Mouse (Mus musculus) cerebellum, postnatal 10 days (tissue): ENCODE data around the gene Zfp72.

Experiments used
- DNase-seq, 2 experiments: peaks; one replicate each; pipeline ENCODE4 v3.0.0; 2021; ENCODE audit warnings: mixed read lengths in 2 of 2

Zfp72 gene

DNA sequence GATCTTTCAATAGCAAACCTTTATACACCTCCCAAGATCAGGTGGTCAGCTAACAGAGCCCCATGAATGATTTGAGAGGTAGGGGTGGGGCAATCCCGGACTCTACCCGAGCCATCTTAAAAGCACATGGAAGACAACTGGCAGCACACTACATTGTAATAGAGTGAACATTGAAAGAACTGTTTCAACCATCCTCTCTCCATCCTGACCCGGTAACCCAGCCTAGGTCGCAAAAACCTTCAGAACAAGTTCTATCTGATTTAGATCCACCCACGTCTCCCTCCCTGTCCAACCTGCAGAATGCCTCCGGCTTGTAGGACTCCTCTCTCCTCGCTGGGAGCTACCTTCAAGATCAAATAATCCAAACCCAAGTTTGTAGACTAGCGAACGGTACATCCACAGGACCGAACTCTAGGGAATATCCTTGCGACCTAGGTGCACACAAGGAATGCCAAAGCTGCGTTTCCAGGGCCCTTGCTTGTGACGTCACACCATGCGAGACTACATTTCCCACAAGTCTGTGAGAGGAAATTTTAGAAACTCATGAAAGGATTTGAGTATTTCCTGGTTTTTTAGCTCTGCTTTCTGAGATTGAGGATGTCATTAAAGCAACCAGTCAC is at the start of gene Zfp72:
Gene Zfp72, minus strand, starts transcription at position 466 of the 620 bp plus-strand sequence.
- DNase-seq, result peak; percentile 80 to 82

GRCm38 (mm10) chr13:74439895-74440294 is 49.3 kb upstream of the Zfp72 start:
- peak in 1 of 2 experiments; percentile 2 for DNase-seq

DNA sequence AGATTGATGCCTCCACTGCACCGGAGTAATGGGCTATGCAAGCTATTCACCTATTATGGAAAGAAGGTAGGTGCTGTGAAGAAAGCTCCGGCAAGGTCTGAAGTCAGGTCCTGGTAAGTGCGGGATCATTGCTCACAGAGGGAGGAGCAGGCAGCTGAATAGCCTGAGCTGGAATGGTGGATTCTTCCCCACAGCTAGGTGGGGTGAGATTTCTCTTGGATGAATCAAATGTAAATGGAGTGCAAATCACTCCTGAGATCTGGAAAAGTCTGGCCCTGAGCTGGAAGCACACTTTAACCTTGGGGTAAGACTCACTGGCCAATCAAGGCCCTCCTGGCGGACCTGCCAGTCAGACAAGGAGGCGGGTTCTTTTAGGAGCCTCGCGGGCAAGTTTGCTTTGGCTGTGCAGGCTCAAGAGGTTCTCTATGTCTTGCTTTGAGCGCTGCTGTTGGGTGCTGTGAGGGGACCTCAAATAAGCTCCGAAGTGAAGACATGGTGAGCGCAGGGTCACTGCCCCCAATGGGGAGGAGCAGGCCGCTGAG is 8.7 kb upstream of the Zfp72 start, which contains the start of gene Ftl1-ps1:
Gene Ftl1-ps1, plus strand, starts transcription at position 397 of the 542 bp plus-strand sequence.
- DNase-seq, result peak in 1 of 2 experiments; percentile 6

DNA sequence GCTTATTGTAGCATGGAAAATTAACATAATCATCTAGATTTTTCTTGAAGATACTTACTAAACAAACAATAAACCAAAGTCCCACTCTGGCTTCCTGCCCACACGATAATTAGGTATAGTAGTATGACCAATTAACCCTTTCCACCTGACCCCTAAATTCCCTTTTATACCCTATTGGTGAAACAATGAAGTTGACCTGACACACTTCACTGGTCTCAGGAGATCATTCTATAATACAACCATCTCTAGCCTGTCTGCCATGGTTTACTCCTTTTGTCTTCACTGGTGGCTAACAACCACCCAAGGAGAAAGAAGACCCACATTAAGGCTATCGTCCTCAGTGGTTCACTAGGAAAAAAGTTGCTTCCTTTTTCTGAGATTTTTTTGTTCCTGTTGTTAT is 520 bp upstream of the Zfp72 start:
- DNase-seq, result peak; percentile 17 to 26

- no peak for DNase-seq
Measured at GRCm38 (mm10) chr13:74389730-74390129, 906 bp downstream of the Zfp72 start.

GRCm38 (mm10) chr13:74382289-74382688 is 8.3 kb downstream of the Zfp72 start:
- no peak for DNase-seq

DNA sequence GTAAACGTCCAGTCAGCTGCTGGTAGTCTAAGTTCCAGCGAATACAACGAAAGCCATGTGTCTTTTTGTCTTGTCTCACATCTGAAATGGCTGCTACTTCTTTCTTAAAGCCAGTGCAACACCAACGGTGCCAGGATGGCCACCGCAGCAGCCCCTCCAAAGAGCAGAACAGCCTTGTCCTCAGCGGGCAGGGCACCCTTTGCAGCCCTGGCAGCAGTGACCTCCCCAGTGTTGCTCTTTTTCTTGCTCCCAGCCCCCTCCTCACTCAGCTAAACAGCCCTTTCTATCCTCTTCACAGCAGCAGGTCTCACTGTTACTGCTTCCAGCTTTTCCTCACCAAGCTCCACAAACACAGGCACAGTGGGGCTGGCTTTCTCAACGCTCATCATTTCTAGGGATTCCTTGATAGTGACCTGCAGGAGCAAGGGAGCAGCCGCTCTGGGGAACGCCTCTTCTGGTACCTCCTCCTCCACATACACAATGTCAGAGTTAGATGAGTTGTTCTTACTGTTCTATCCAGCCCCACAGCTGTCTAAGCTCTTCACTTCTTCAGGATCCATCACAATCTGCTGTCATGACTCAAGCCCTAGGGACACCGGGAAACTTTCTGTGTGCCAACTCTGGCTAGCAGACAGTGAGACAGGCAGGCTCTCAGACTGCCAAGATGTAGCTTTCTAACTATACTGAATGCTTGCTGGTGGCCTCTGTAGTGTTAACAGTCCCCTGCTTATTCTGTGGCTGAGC is 8.9 kb downstream of the Zfp72 start:
- DNase-seq, result peak; percentile 40 to 56

- peak; percentile 39 to 46 for DNase-seq
Measured at GRCm38 (mm10) chr13:74363859-74364235, 26.8 kb downstream of the Zfp72 start, which contains the start of gene Lrrc14b. Gene Lrrc14b, minus strand, starts transcription at chr13:74364005.

DNA sequence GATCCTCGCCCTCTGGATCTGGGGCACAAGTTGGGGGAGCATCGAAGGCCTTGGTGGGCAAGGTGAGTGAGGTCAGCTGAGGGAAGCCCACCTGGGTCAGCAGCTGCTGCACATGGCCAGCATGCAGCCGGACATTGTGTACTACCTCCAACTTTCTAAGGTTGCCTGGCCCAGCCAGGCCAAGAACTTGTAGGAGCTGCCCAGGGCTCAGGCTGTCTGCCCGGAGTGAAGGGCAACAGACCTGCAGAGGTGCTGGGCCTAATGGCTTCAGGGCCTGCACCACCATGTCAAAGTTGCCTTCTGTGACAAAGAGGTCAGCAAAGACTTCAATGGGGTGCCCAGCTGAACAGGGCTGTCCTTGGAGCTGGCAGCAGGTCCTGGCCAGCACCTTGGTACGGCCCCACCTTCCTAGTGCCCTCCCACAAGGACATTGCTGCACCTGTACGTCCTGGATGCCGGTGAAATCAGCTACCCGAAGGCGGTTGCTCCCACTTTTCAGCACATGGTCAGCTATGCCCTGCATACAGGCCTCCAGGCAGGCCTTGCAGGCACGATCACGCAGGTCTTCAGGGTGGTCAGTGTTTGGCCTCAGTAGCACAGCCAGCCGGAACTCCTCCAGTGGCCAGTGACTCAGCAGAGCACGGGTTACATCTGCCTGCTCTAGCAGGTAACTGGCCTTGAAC is 27.3 kb downstream of the Zfp72 start:
- peak in 1 of 2 experiments; percentile 10 for DNase-seq

GRCm38 (mm10) chr13:74362218-74362617 is 28.4 kb downstream of the Zfp72 start:
- no peak for DNase-seq

GRCm38 (mm10) chr13:74356491-74356890 is 34.1 kb downstream of the Zfp72 start:
- DNase-seq, result no peak

GRCm38 (mm10) chr13:74350435-74350906 is 40.2 kb downstream of the Zfp72 start:
- DNase-seq, result no peak

DNA sequence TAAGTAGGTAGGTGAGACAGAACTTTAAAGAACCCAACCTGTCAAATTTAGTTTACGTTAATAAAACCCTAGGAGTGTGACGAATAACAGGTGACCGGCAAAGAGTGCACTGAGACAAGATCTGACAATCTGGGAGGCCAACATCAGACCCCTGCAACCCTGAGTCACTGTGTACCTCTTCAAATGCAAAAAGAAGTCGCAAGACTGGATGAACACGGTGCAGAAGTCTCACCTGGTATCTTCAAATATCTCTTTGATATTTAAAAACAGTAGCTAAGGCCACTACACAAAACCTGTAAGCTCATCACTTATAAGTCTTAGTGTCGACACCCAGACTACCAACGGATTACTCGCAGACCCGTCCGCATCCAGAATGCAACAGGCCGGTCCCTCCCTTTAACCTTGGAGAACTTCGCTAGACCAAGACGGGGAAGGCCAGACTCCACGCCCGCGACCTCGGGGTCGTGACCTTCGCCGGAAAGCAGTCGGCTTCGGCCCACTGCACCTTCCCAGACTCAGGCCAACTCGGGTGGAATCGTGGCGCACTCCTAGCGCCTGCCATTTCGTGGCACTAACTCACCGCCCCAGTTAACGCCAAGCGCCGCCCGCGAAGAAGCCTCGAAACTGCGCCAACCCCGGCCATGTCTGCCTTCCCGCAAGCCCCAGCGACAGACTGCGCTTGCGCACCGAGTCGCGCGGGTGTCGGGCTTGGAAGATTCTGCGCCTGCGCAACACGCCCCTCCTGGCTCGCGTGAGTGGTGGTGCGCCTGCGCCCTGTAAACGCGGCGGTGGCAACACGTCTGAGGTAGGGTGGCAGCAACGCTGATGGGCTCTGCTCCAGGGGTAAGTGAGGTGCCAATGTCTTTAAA is 40.8 kb downstream of the Zfp72 start, which contains the start of the genes Sdha and Ccdc127:
Gene Sdha, minus strand, starts transcription at position 715 of the 869 bp plus-strand sequence.
Gene Ccdc127, plus strand, starts transcription at position 744 of the 869 bp plus-strand sequence.
- DNase-seq, result peak; percentile 98 to 99

- peak; percentile 54 to 65 for DNase-seq
Measured at GRCm38 (mm10) chr13:74341036-74341435, 49.6 kb downstream of the Zfp72 start.

- DNase-seq, result no peak
Measured at GRCm38 (mm10) chr13:74329321-74329720, 61.3 kb downstream of the Zfp72 start.
